Mouse (Mus musculus) spleen, postnatal 10 days (tissue): Measurements from ENCODE around the gene Olfr805.

Experiments used
- DNase-seq, 2 experiments: peaks; one replicate each; pipeline ENCODE4 v3.0.0; 2021 to 2022; ENCODE audit warnings: low spot score in 2 of 2

Olfr805 gene

DNA sequence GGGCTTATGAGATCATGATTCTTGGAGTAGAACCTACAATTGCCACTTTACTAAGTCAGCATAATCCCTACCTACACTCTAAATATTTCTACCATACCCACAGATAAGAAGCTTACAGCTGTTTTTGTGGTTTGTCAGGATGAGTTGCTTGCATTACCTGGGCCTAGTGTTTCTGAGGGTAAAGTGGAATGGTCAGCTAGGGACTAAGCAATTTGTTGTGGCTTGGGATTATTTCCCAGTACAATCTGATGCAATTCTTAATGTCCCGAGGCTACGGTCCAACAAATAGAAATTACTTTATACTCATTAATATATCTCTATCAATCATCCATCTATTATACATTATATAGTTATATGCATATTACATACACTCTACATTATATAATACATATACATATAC, at the start of gene Olfr805:
TSS of gene Olfr805 (minus strand) at position 101 of the 400 bp plus-strand sequence.
- DNase-seq = no peak

DNA sequence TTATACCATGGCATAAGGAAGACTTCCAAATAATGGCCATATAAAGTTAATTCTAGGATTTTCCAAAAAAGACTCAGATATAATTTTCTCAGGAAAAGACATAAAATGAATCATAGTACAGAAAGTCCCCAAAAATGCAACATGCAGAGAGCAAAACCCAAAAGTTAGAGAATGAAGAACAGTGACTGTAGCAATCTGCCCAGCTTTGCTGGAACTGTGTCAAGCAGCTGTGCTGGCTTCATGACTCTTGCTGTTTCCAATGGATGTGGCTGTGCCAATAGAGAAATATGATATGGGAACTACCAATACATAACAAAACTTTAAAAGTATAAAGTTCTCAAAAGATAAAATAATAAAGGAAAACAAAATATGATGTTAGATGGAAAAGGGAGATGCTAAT, 48.9 kb upstream of the Olfr805 start:
- no peak for DNase-seq

DNA sequence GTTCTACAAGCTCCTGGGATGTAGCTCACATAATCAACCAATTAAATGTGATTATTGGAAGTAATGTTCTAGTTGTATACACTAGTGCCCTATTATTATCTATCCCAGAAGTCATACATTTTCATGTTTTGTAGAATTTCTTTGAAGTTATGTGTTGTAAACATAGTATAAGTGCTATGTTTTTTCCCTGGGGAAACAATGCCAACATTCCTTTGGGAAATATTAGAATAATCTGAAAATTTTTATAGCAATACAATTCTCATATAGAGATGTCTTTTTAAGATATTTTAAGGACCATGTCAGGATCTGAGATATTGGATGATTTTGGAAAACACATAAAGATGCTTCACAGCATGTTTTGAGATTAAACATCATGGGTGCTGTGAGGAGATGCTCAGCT, 45.2 kb upstream of the Olfr805 start, which contains the start of gene Olfr809:
TSS of gene Olfr809 (plus strand) at position 301 of the 400 bp plus-strand sequence.
- no peak for DNase-seq

DNA sequence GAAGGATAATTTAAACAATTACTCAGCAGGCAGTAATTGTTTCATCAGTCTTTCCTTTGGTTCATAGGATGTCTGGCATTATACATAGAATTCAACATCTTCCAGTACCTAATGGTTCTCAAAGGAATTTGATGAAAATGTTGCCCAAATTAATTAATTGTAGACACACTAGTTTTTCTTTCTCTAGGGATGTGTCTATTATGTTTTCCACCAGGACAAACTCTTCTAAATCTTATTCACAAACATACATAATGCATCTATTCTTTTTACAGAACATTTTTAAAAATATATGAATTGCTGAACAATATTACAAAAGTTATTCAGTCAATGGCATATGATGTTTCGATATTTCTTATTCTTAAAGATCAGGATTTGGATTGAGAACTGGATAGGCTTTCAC, 36.0 kb upstream of the Olfr805 start, which contains the start of gene Olfr808:
TSS of gene Olfr808 (plus strand) at position 301 of the 400 bp plus-strand sequence.
- no peak for DNase-seq

GRCm38 (mm10) chr10:129757693-129758092, 28.5 kb upstream of the Olfr805 start, which contains the start of gene Olfr807:
Olfr807 (minus strand) TSS chr10:129757793.
- no peak for DNase-seq

DNA sequence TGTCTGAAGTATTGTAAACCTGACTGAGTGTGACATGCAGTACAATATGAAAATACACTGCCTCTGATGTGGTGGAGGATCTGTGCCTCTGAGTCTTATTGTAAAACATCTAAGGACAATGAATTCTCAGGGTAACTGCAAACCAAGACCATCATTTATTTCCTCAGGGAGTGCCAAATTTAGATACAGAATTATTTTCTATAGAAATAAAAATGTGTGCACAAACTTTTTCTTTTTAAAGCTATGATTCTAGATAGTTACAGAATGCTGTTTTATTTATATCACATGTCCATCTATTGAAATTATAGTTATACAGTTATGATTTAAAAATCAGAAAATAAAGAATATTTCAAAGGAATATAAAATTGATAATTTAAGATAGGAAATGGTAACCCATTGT, 12.6 kb upstream of the Olfr805 start, which contains the start of gene Olfr806:
TSS of gene Olfr806 (minus strand) at position 101 of the 400 bp plus-strand sequence.
- no peak for DNase-seq

DNA sequence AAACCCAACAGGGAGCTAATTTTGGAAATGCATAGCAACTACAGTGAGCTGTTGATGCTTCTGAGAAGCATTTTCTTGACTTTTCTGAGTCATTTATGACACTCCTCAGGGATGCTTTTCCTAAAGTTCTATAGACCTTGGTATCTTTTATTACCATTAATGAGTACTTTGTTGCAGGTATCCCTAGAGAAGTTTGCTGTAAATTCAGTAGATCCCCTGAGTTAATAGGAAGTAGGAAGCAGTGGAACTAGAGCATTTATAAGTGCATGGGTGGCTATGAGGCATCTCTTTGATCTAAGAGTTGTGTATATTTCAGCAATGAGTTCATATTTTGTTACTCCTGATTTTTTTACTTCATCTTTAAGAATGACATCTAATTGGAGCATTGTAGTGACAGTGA, 26.3 kb downstream of the Olfr805 start, which contains the start of gene Olfr804:
TSS of gene Olfr804 (plus strand) at position 301 of the 400 bp plus-strand sequence.
- DNase-seq = no peak

DNA sequence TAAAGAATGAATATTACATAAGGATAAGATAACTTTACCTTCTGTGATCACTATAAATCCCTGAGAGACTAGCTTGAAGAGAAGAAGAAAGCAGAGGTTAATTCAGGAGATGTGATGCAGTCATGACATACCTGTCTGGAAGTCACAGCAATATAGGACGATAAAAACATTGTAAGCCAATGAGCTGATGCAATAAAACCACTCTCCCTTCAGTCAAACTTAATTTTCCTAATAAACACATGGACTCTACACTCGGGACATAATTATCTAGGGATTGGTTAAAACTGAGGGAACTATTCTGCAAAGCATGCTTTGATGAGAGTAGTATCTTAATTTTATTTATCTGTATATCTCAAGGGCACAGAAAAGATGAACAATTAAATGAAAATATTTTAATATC, 35.0 kb downstream of the Olfr805 start, which contains the start of gene Olfr803:
TSS of gene Olfr803 (minus strand) at position 101 of the 400 bp plus-strand sequence.
- DNase-seq = no peak

DNA sequence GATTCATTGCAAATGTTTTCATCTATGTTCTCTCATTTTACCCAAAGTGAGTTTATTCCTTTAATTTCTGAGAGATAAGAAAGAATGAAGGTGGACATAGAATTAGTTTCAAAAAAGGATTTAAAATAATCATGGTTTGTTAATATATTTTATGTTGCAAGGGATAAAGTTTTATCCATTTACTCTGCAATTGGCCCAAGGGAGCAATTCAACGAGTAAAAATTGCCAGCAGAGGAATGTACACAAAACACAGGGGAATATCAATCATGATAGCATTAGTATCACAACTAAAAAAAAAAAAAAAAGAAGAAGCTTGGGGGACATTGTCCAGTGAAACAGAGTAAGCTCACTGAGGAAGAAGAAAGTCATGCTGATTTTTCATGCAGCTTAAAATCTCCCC, 41.1 kb downstream of the Olfr805 start, which contains the start of gene Olfr802:
TSS of gene Olfr802 (minus strand) at position 101 of the 400 bp plus-strand sequence.
- no peak for DNase-seq

DNA sequence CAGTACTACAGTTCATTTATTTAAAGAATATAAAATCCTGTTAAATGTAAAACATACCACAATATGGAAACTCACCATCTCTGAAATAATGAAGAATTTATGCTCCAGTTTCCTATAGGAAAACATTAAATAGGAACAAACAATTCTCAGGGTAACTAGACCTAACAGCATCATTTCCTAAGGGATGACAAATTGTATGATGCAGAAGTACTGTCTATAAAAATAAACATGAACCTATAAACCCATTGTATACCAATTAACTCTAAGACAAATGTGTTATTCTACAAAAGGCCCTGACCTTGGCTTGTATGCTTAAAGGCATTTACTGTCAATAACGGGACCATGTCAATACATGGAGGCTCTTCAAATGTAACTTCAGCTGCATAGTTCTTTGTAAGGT, 55.4 kb downstream of the Olfr805 start, which contains the start of gene Olfr801:
TSS of gene Olfr801 (minus strand) at position 101 of the 400 bp plus-strand sequence.
- no peak for DNase-seq
